Mouse (Mus musculus): ENCODE data around the gene Gm6370. TPM values are rescaled to one million over a fixed set of nuclear protein-coding genes. Genes with fewer than 3 reads are reported as not detected.
A peak's percentile ranks its signal among the peaks of the same experiment; 100 is the strongest.
"Not testable (repeated sequence)": the region's sequence is repeated elsewhere in the genome, so short reads cannot be mapped to it uniquely, and the experiment has no call there.

Gm6370 gene
- polyA plus RNA-seq, 1 experiment from 2014 or later: not detected

GRCm38 (mm10) chr5:146488959-146489358, 2.2 kb upstream of the Gm6370 start:
- H3K4me1 ChIP-seq (ENCODE audit: insufficient read depth); DNase-seq; H3K4me3 ChIP-seq (ENCODE audit: low read depth, low read length); H3K36me3 ChIP-seq (replicated peaks; ENCODE audit: insufficient read depth, low read length); ATAC-seq; H3K4me2 ChIP-seq (ENCODE audit: low read depth, low read length); H3K27me3 ChIP-seq (ENCODE audit: insufficient read depth, low read length); H3K9me3 ChIP-seq (ENCODE audit: low read length); H3K27ac ChIP-seq (ENCODE audit: low read depth); H3K9ac ChIP-seq (replicated peaks): not testable (repeated sequence)
- peak; percentile 36; the same call in 1 of the 2 replicates for TF ChIP-seq CTCF (IDR thresholded peaks at IDR 0.05; ENCODE audit: low read depth)
- WGBS (ENCODE audit: insufficient replicate concordance): 3% methylated on average over 3 of the region's 4 CpGs

GRCm38 (mm10) chr5:146502099-146502498, 10.9 kb downstream of the Gm6370 start, which contains the start of gene 4930449I24Rik:
Gene 4930449I24Rik (plus strand): TSS chr5:146502399.
- H3K4me2 ChIP-seq (ENCODE audit: low read depth, low read length); H3K36me3 ChIP-seq (replicated peaks; ENCODE audit: insufficient read depth, low read length); H3K27ac ChIP-seq (ENCODE audit: low read depth); H3K4me3 ChIP-seq (ENCODE audit: low read depth, low read length); DNase-seq; H3K27me3 ChIP-seq (ENCODE audit: insufficient read depth, low read length); ATAC-seq; H3K4me1 ChIP-seq (ENCODE audit: insufficient read depth); H3K9ac ChIP-seq (replicated peaks); H3K9me3 ChIP-seq (ENCODE audit: low read length): not testable (repeated sequence)
- no CpG with 5 or more reads among the region's 5 CpGs for WGBS (ENCODE audit: insufficient replicate concordance)

- not testable (repeated sequence) for H3K4me2 ChIP-seq (ENCODE audit: low read depth, low read length); H3K9ac ChIP-seq (replicated peaks); H3K36me3 ChIP-seq (replicated peaks; ENCODE audit: insufficient read depth, low read length); H3K9me3 ChIP-seq (ENCODE audit: low read length); ATAC-seq; H3K27ac ChIP-seq (ENCODE audit: low read depth); H3K4me1 ChIP-seq (ENCODE audit: insufficient read depth); H3K27me3 ChIP-seq (ENCODE audit: insufficient read depth, low read length); H3K4me3 ChIP-seq (ENCODE audit: low read depth, low read length); DNase-seq
- no CpG with 5 or more reads among the region's 5 CpGs for WGBS (ENCODE audit: insufficient replicate concordance)
Observed at GRCm38 (mm10) chr5:146513823-146514222, 22.7 kb downstream of the Gm6370 start, which contains the start of gene Gm3402. Gene Gm3402 (plus strand): TSS chr5:146514123.

- H3K9ac ChIP-seq (replicated peaks); H3K36me3 ChIP-seq (replicated peaks; ENCODE audit: insufficient read depth, low read length); ATAC-seq; H3K27ac ChIP-seq (ENCODE audit: low read depth); H3K9me3 ChIP-seq (ENCODE audit: low read length); H3K4me2 ChIP-seq (ENCODE audit: low read depth, low read length); DNase-seq; H3K4me1 ChIP-seq (ENCODE audit: insufficient read depth); H3K4me3 ChIP-seq (ENCODE audit: low read depth, low read length); H3K27me3 ChIP-seq (ENCODE audit: insufficient read depth, low read length): not testable (repeated sequence)
- no CpG with 5 or more reads among the region's 3 CpGs for WGBS (ENCODE audit: insufficient replicate concordance)
Observed at GRCm38 (mm10) chr5:146525501-146525900, 34.3 kb downstream of the Gm6370 start, which contains the start of gene Gm3404. Gene Gm3404 (plus strand): TSS chr5:146525801.

GRCm38 (mm10) chr5:146537347-146537746, 46.2 kb downstream of the Gm6370 start, which contains the start of gene Gm3409:
Gene Gm3409 (plus strand): TSS chr5:146537647.
- not testable (repeated sequence) for H3K27me3 ChIP-seq (ENCODE audit: insufficient read depth, low read length); H3K36me3 ChIP-seq (replicated peaks; ENCODE audit: insufficient read depth, low read length); H3K9me3 ChIP-seq (ENCODE audit: low read length); H3K27ac ChIP-seq (ENCODE audit: low read depth); DNase-seq; ATAC-seq; H3K4me1 ChIP-seq (ENCODE audit: insufficient read depth); H3K4me2 ChIP-seq (ENCODE audit: low read depth, low read length); H3K4me3 ChIP-seq (ENCODE audit: low read depth, low read length); H3K9ac ChIP-seq (replicated peaks)
- 18% methylated on average over 2 of the region's 3 CpGs for WGBS (ENCODE audit: insufficient replicate concordance)

Other genes with a start within 250 kb of the Gm6370 start
- not detected in 2 replicates for gene Wasf3, start 106.4 kb upstream of the Gm6370 start, polyA plus RNA-seq (2015; fragmentation: Nextera tagmentation; extraction: Ambion mirVana)
- not detected in 2 replicates for gene Gm6408, start 9.4 kb upstream of the Gm6370 start, polyA plus RNA-seq (2015; fragmentation: Nextera tagmentation; extraction: Ambion mirVana)
- gene 4930449I24Rik, start 11.0 kb downstream of the Gm6370 start, polyA plus RNA-seq (2015; fragmentation: Nextera tagmentation; extraction: Ambion mirVana): not detected in 2 replicates
- gene Gm3402, start 22.8 kb downstream of the Gm6370 start, polyA plus RNA-seq (2015; fragmentation: Nextera tagmentation; extraction: Ambion mirVana): not detected in 2 replicates
- not detected in 2 replicates for gene Gm3404, start 34.4 kb downstream of the Gm6370 start, polyA plus RNA-seq (2015; fragmentation: Nextera tagmentation; extraction: Ambion mirVana)
- gene Gm3409, start 46.3 kb downstream of the Gm6370 start, polyA plus RNA-seq (2015; fragmentation: Nextera tagmentation; extraction: Ambion mirVana): not detected in 2 replicates
- gene Gm3415, start 64.8 kb downstream of the Gm6370 start, polyA plus RNA-seq (2015; fragmentation: Nextera tagmentation; extraction: Ambion mirVana): not detected in 2 replicates
- gene Gpr12, start 93.9 kb downstream of the Gm6370 start, polyA plus RNA-seq (2015; fragmentation: Nextera tagmentation; extraction: Ambion mirVana): 0.26 and 0.41 TPM in 2 replicates

Data from liver, postnatal 0 days (tissue).